Comparison of ENCODE assay signal across 13 mouse cellular contexts in genomic region chr4:139078726-139079125, GRCm38 (mm10). TPM values are rescaled to one million over a fixed set of nuclear protein-coding genes. Genes with fewer than 3 reads are reported as not detected.
A peak's percentile ranks its signal among the peaks of the same experiment; 100 is the strongest.
DNase-seq lines count a peak whose midpoint lies in the region; ATAC-seq and TF ChIP-seq lines count a peak whose summit lies in the region.
"Had no signal": no experiment of that assay in that cellular context is flagged by ENCODE, and none has a peak within 500 bp of the region (broad histone marks: within the 10 kb centered on the region; RNA-seq: fewer than 3 reads in every experiment).

No protein-coding gene starts in this region.

- H3K9me3 ChIP-seq in hindbrain, postnatal 0 days (ENCODE audit: low read length) = no peaks in the 10 kb centered on the region
- no peaks in the 10 kb centered on the region for H3K9me3 ChIP-seq in hindbrain, embryonic 10.5 days
- H3K9me3 ChIP-seq: lung, embryonic 15.5 days had no signal

- H3K4me1 ChIP-seq in hindbrain, postnatal 0 days (ENCODE audit: insufficient read depth, low read length) = peaks cover 22% of the 10 kb centered on the region
- peaks cover 52% of the 10 kb centered on the region for H3K4me1 ChIP-seq in hindbrain, embryonic 10.5 days (replicated peaks)
- peaks cover 19% of the 10 kb centered on the region for H3K4me1 ChIP-seq in cerebellum, adult 2 months (ENCODE audit: control insufficient read depth, insufficient read depth, low read length)

- no peak overlapping the region for H3K9ac ChIP-seq in hindbrain, postnatal 0 days (replicated peaks; ENCODE audit: low read length)
- H3K9ac ChIP-seq: lung, embryonic 15.5 days had no signal

- no peak overlapping the region for H3K27ac ChIP-seq in hindbrain, postnatal 0 days
- no peak overlapping the region for H3K27ac ChIP-seq in hindbrain, embryonic 10.5 days
- H3K27ac ChIP-seq in cerebellum, adult 2 months (ENCODE audit: insufficient read depth, low read length) = no peak overlapping the region
- H3K27ac ChIP-seq: lung, embryonic 15.5 days had no signal

- WGBS in hindbrain, postnatal 0 days = 23% methylated on average over 4 of the region's 4 CpGs
- WGBS in hindbrain, embryonic 10.5 days = 24% methylated on average over 4 of the region's 4 CpGs
- 29% methylated on average over 4 of the region's 4 CpGs for WGBS in cerebellum, adult 2 months

- TF ChIP-seq POLR2A in cerebellum, adult 2 months (IDR thresholded peaks at IDR 0.05; ENCODE audit: borderline replicate concordance, insufficient read depth, low read length) = no peak

- peak; percentile 65 for DNase-seq in hindbrain, postnatal 0 days (ENCODE audit: low spot score)
- no peak for DNase-seq in hindbrain, embryonic 10.5 days (ENCODE audit: low spot score)
- peak; percentile 33 for DNase-seq in lung, postnatal 10 days
- DNase-seq in lung, postnatal 25 days (ENCODE audit: low spot score) = no peak
- peak; percentile 44 for DNase-seq in R1 (ENCODE audit: low read depth, low spot score)
- no peak for DNase-seq in cerebellum, adult 2 months
- DNase-seq in spleen, postnatal 4 days (ENCODE audit: low spot score in 2 of 2) = no peak
- DNase-seq: gastrocnemius, postnatal 10 days; right cerebral cortex, adult 18-20 months had no signal

- H3K4me3 ChIP-seq in hindbrain, postnatal 0 days (ENCODE audit: low read length) = no peak overlapping the region
- H3K4me3 ChIP-seq in hindbrain, embryonic 10.5 days = no peak overlapping the region
- H3K4me3 ChIP-seq in cerebellum, adult 2 months (replicated peaks; ENCODE audit: insufficient read depth, low read depth, low read length) = no peak overlapping the region
- H3K4me3 ChIP-seq: erythroblast, embryonic 14.5 days; lung, embryonic 15.5 days had no signal

- no peaks in the 10 kb centered on the region for H3K36me3 ChIP-seq in hindbrain, postnatal 0 days (ENCODE audit: insufficient read depth, low read length)
- H3K36me3 ChIP-seq in hindbrain, embryonic 10.5 days = no peaks in the 10 kb centered on the region
- H3K36me3 ChIP-seq: lung, embryonic 15.5 days had no signal

- peak; percentile 65 for TF ChIP-seq CTCF in hindbrain, postnatal 0 days (IDR thresholded peaks at IDR 0.05; ENCODE audit: low read depth)
- no peak for TF ChIP-seq CTCF in cerebellum, adult 2 months (IDR thresholded peaks at IDR 0.05; ENCODE audit: borderline replicate concordance, insufficient read depth, low read depth, low read length)

- no peak overlapping the region for H3K4me2 ChIP-seq in hindbrain, postnatal 0 days (ENCODE audit: low read depth, low read length)
- H3K4me2 ChIP-seq: lung, embryonic 15.5 days had no signal

- no peak for ATAC-seq in hindbrain, postnatal 0 days
- ATAC-seq in megakaryocyte progenitor cell, adult 5-6 weeks (replicated peaks; ENCODE audit: poor library complexity) = peak; percentile 63

- H3K27me3 ChIP-seq in hindbrain, postnatal 0 days (ENCODE audit: insufficient read depth, low read length) = peaks cover 29% of the 10 kb centered on the region
- H3K27me3 ChIP-seq in hindbrain, embryonic 10.5 days (ENCODE audit: insufficient read depth, poor library complexity, severe bottlenecking) = peaks cover 53% of the 10 kb centered on the region
- peaks cover 1% of the 10 kb centered on the region; the same call in 1 of the 2 replicates for H3K27me3 ChIP-seq in cerebellum, adult 2 months (ENCODE audit: control insufficient read depth, insufficient read depth, low read length)

RNA-seq across cellular contexts. Expression of gene Htr6, which starts 3.4 kb away (rescaled TPM):
- total RNA-seq in hindbrain, postnatal 0 days (2014; rRNA removed) = 2.0 and 4.3 TPM in 2 replicates
- 0.74 and 0.96 TPM in 2 replicates for polyA plus RNA-seq in hindbrain, postnatal 0 days (2015; fragmentation: Nextera tagmentation; extraction: Ambion mirVana)
- 0.08 TPM in 1 of 2 replicates, not detected in the other for polyA plus RNA-seq in hindbrain, embryonic 10.5 days (2016; fragmentation: Nextera tagmentation; extraction: Ambion mirVana)
- not detected in 2 replicates for total RNA-seq in megakaryocyte progenitor cell, adult 5-6 weeks (2015)
- not detected in 2 replicates for total RNA-seq in megakaryocyte progenitor cell, adult 5-6 weeks (2017)
- 1.1 and 1.2 TPM in 2 replicates for polyA plus RNA-seq in cerebellum, adult 2 months (2012; rRNA removed)
- total RNA-seq: gastrocnemius, postnatal 10 days; heart, postnatal 10 days had no signal
- polyA plus RNA-seq: erythroblast, embryonic 14.5 days; lung, embryonic 15.5 days had no signal

RNA-seq across cellular contexts. Expression of gene Nbl1, which starts 14.1 kb away (rescaled TPM):
- total RNA-seq in hindbrain, postnatal 0 days (2014; rRNA removed) = 69.4 and 85.3 TPM in 2 replicates
- polyA plus RNA-seq in hindbrain, postnatal 0 days (2015; fragmentation: Nextera tagmentation; extraction: Ambion mirVana) = 60.6 and 64.4 TPM in 2 replicates
- 12.3 and 17.2 TPM in 2 replicates for polyA plus RNA-seq in hindbrain, embryonic 10.5 days (2016; fragmentation: Nextera tagmentation; extraction: Ambion mirVana)
- total RNA-seq in megakaryocyte progenitor cell, adult 5-6 weeks (2015) = not detected in 2 replicates
- total RNA-seq in megakaryocyte progenitor cell, adult 5-6 weeks (2017) = not detected in 2 replicates
- polyA plus RNA-seq in cerebellum, adult 2 months (2012; rRNA removed) = 55.0 and 63.1 TPM in 2 replicates

RNA-seq across cellular contexts. Expression of gene Minos1, which starts 52.2 kb away (rescaled TPM):
- 17.1 and 19.1 TPM in 2 replicates for total RNA-seq in hindbrain, postnatal 0 days (2014; rRNA removed)
- 462 and 467 TPM in 2 replicates for polyA plus RNA-seq in hindbrain, postnatal 0 days (2015; fragmentation: Nextera tagmentation; extraction: Ambion mirVana)
- 377 and 428 TPM in 2 replicates for polyA plus RNA-seq in hindbrain, embryonic 10.5 days (2016; fragmentation: Nextera tagmentation; extraction: Ambion mirVana)
- 517 and 531 TPM in 2 replicates for total RNA-seq in megakaryocyte progenitor cell, adult 5-6 weeks (2015)
- total RNA-seq in megakaryocyte progenitor cell, adult 5-6 weeks (2017) = 167 and 172 TPM in 2 replicates
- 212 and 218 TPM in 2 replicates for polyA plus RNA-seq in cerebellum, adult 2 months (2012; rRNA removed)

Comparison
In these comparisons a context has a peak if more than half of its experiments do, and no peak if none do; other contexts are left out.
1. DNase-seq: peak in hindbrain, postnatal 0 days (single experiment), lung, postnatal 10 days (single experiment) and R1 (single experiment); none in hindbrain, embryonic 10.5 days (single experiment), lung, postnatal 25 days (single experiment), cerebellum, adult 2 months (0 of 2) and spleen, postnatal 4 days (0 of 2).